Mouse (Mus musculus) cortical plate, adult 2 months (tissue): ENCODE results near the gene Commd1.

Experiments used
- CTCF ChIP-seq: fragments of 200-500 bp; IDR thresholded peaks from 2 replicates; pipeline ENCODE4 v1.5.1; 2011; ENCODE audit warnings: mild to moderate bottlenecking, control low read depth, low read length; ENCODE audit not compliant: insufficient read depth; ENCODE audit errors: extremely low read depth
- POLR2A ChIP-seq: fragments of 200-500 bp; IDR thresholded peaks from 2 replicates; pipeline ENCODE4 v1.6.1; 2011; ENCODE audit warnings: mild to moderate bottlenecking, low read length, control low read depth; ENCODE audit not compliant: insufficient read depth; ENCODE audit errors: extremely low read depth

DNA sequence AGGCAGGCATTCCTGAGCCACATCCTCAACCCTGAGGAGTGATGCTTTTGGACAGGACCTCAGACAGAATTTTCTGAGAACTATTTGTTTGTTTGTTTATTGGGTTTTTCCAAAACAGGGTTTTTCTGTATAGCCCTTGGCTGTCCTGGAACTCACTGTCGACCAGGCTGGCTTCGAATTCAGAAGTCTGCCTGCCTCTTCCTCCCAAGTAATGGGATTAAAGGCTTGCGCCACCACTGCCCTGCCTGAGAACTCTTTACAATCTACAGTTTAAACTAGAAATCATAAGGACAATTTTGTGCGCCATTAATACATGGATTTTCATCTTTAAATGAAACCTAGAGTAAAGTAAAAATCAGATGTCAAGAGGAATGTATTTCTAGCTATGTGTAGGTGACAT, 13.3 kb upstream of the Commd1 start:
- TF ChIP-seq CTCF (no peak), POLR2A (no peak)
